Mouse (Mus musculus): Measurements from ENCODE around the gene Rtn3. TPM values are rescaled to one million over a fixed set of nuclear protein-coding genes. Genes with fewer than 3 reads are reported as not detected.

The Rtn3 gene
- polyA plus RNA-seq, 1 experiment from 2014 or later = 122 TPM

DNA sequence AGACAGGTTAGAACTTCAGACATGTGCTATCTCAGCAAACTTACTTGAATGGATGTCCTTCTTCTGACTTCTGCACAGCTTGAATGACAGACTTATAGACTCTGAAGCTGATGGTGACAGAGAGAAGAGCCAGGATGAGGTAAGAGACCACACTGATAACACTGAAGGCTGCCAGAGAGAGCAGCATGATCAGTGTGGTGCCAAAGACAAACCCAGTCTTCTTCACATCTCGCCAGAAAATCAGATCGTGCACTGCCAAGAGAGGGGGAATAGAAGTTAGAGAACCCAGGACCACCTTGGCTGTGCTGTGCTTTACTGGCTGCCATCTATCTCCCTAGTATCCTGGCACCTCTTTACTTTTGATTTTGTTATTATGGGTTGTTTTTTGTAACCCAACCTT, 48.2 kb downstream of the Rtn3 start:
- Histone ChIP-seq H3K4me2 (replicated peaks; ENCODE audit: low read depth, low read length) (no peak overlapping the region), H3K36me3 (ENCODE audit: insufficient read depth, low read length) (peaks cover 8% of the 10 kb centered on the region; the same call in 1 of the 2 replicates), H3K27ac (ENCODE audit: low read length) (no peak overlapping the region), H3K27me3 (replicated peaks; ENCODE audit: insufficient read depth, low read length) (no peaks in the 10 kb centered on the region), H3K4me1 (ENCODE audit: insufficient read depth, low read depth, low read length) (no peaks in the 10 kb centered on the region), H3K9ac (replicated peaks; ENCODE audit: low read depth) (no peak overlapping the region), H3K9me3 (ENCODE audit: low read length) (no peaks in the 10 kb centered on the region), H3K4me3 (ENCODE audit: low read depth, low read length) (no peak overlapping the region)
- WGBS = 78% methylated on average over 2 of the region's 2 CpGs
- no peak for DNase-seq (ENCODE audit: low spot score)
- ATAC-seq = no peak
- TF ChIP-seq CTCF (IDR thresholded peaks at IDR 0.05) (no peak), EP300 (IDR thresholded peaks at IDR 0.05) (no peak)

DNA sequence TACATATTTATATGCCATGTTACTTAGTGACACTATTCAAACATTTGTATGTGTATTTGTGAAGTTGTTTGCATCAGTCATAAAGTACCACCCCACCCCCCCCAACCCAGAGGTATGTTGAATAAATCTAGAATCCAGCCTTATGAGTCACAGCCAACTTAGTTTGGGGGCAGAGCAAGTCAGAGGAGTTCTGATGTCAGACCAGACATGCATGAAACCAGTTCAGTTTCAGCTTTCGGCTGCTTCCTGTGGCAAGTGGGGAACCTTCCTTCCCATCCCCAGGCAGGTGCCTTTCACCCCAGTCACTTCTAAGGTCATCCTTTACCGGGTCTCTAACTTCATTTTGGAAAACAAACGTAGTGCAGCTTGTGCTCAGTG, 57.7 kb downstream of the Rtn3 start:
- TF ChIP-seq CTCF (IDR thresholded peaks at IDR 0.05) (no peak), EP300 (IDR thresholded peaks at IDR 0.05) (no peak)
- Histone ChIP-seq H3K9ac (replicated peaks; ENCODE audit: low read depth) (no peak overlapping the region), H3K4me2 (replicated peaks; ENCODE audit: low read depth, low read length) (no peak overlapping the region), H3K9me3 (ENCODE audit: low read length) (no peaks in the 10 kb centered on the region), H3K27ac (ENCODE audit: low read length) (no peak overlapping the region), H3K4me1 (ENCODE audit: insufficient read depth, low read depth, low read length) (peaks cover 19% of the 10 kb centered on the region), H3K27me3 (replicated peaks; ENCODE audit: insufficient read depth, low read length) (no peaks in the 10 kb centered on the region), H3K4me3 (ENCODE audit: low read depth, low read length) (no peak overlapping the region), H3K36me3 (ENCODE audit: insufficient read depth, low read length) (peaks cover 14% of the 10 kb centered on the region)
- ATAC-seq = no peak
- DNase-seq (ENCODE audit: low spot score) = no peak
- 40% methylated on average over 3 of the region's 3 CpGs for WGBS

- H3K36me3 ChIP-seq (ENCODE audit: insufficient read depth, low read length) = peaks cover 14% of the 10 kb centered on the region
- TF ChIP-seq CTCF (IDR thresholded peaks at IDR 0.05) (no peak), EP300 (IDR thresholded peaks at IDR 0.05) (no peak)
- no peak for DNase-seq (ENCODE audit: low spot score)
- 69% methylated on average over 8 of the region's 8 CpGs for WGBS
- H3K4me3 ChIP-seq (ENCODE audit: low read depth, low read length) = no peak overlapping the region
- no peak overlapping the region for H3K4me2 ChIP-seq (replicated peaks; ENCODE audit: low read depth, low read length)
- no peaks in the 10 kb centered on the region for H3K9me3 ChIP-seq (ENCODE audit: low read length)
- no peaks in the 10 kb centered on the region for H3K27me3 ChIP-seq (replicated peaks; ENCODE audit: insufficient read depth, low read length)
- no peak overlapping the region for H3K27ac ChIP-seq (ENCODE audit: low read length)
- no peak for ATAC-seq
- peaks cover 19% of the 10 kb centered on the region for H3K4me1 ChIP-seq (ENCODE audit: insufficient read depth, low read depth, low read length)
- H3K9ac ChIP-seq (replicated peaks; ENCODE audit: low read depth) = no peak overlapping the region
Measured at GRCm38 (mm10) chr19:7424590-7425397, 58.3 kb downstream of the Rtn3 start.

DNA sequence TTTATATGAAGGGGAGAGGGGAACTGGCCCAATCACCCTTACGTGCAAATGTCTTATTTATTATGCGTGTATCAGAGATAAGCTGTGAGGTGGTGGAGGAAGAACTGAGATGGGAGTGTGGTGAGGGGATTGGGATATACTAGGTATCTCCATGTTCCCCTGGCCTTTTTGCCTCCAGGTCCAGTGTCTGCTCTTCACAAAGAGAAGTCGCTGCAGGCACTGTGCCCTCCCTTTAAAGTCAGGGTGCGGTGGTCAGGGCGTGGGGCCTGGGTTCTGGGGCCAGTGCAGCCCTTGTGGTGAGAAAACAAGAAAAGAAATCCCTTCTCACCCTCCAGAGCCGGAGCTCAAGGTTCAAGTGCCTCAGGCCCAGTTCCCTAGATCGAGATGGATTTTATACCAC, 59.0 kb downstream of the Rtn3 start:
- Histone ChIP-seq H3K9me3 (ENCODE audit: low read length) (no peaks in the 10 kb centered on the region), H3K27me3 (replicated peaks; ENCODE audit: insufficient read depth, low read length) (no peaks in the 10 kb centered on the region), H3K27ac (ENCODE audit: low read length) (no peak overlapping the region), H3K4me3 (ENCODE audit: low read depth, low read length) (no peak overlapping the region), H3K4me1 (ENCODE audit: insufficient read depth, low read depth, low read length) (peaks cover 22% of the 10 kb centered on the region), H3K4me2 (replicated peaks; ENCODE audit: low read depth, low read length) (no peak overlapping the region), H3K9ac (replicated peaks; ENCODE audit: low read depth) (no peak overlapping the region), H3K36me3 (ENCODE audit: insufficient read depth, low read length) (peaks cover 10% of the 10 kb centered on the region)
- WGBS = 77% methylated on average over 7 of the region's 7 CpGs
- TF ChIP-seq EP300 (IDR thresholded peaks at IDR 0.05) (no peak), CTCF (IDR thresholded peaks at IDR 0.05) (no peak)
- no peak for ATAC-seq
- no peak for DNase-seq (ENCODE audit: low spot score)

- no peak overlapping the region for H3K9ac ChIP-seq (replicated peaks; ENCODE audit: low read depth)
- 24% methylated on average over 14 of the region's 16 CpGs for WGBS
Measured at GRCm38 (mm10) chr19:7423656-7424030, 59.4 kb downstream of the Rtn3 start.

DNA sequence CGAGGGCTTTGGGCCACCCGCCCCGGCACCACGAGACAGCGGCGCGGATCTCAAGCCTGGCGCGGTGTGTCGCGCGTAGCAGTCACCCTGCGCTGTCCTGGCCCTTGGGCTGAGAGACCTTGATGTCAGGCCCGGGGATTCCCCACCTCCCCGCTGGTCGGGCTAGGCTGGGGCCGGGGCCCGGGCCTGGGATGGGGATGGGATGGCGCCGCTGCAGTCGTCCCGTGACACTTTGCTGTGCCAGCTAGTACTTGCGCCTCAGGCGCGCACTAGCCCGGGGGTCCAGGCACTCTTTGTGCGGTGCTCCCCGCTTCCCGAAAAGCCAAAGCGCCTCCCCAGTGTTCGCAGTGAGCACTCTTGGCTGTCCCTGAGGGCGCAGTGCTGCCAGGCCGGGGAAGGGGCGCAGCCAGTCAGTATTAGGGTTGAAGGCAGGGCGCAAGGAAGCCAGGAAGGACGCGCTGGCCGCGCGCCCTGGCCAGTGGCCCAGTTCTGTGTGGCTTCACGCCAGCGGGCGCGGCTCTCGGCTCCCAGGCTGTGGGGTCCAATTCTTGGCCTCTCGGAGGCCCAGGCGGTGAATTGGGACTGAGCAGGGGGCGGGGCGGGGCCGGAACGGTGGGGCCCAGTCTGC, 59.9 kb downstream of the Rtn3 start:
- Histone ChIP-seq H3K4me3 (ENCODE audit: low read depth, low read length) (peak overlapping the region; percentile 21), H3K9me3 (ENCODE audit: low read length) (no peaks in the 10 kb centered on the region), H3K27ac (ENCODE audit: low read length) (peak overlapping the region; percentile 32), H3K4me2 (replicated peaks; ENCODE audit: low read depth, low read length) (peak overlapping the region; percentile 65), H3K4me1 (ENCODE audit: insufficient read depth, low read depth, low read length) (peaks cover 30% of the 10 kb centered on the region), H3K36me3 (ENCODE audit: insufficient read depth, low read length) (peaks cover 5% of the 10 kb centered on the region), H3K9ac (replicated peaks; ENCODE audit: low read depth) (no peak overlapping the region), H3K27me3 (replicated peaks; ENCODE audit: insufficient read depth, low read length) (no peaks in the 10 kb centered on the region)
- DNase-seq (ENCODE audit: low spot score) (peak; percentile 84), ATAC-seq (peak; percentile 83)
- TF ChIP-seq CTCF (IDR thresholded peaks at IDR 0.05) = peak; percentile 32
- no peak for TF ChIP-seq EP300 (IDR thresholded peaks at IDR 0.05)
- WGBS = 22% methylated on average over 50 of the region's 51 CpGs

More at GRCm38 (mm10) chr19:7423656-7424030, 59.4 kb downstream of the Rtn3 start:
- TF ChIP-seq EP300 (IDR thresholded peaks at IDR 0.05) (no peak), CTCF (IDR thresholded peaks at IDR 0.05) (no peak)
- peak overlapping the region; percentile 65 for H3K4me2 ChIP-seq (replicated peaks; ENCODE audit: low read depth, low read length)
- H3K27ac ChIP-seq (ENCODE audit: low read length) = peak overlapping the region; percentile 32; the same call in 1 of the 2 replicates
- DNase-seq (ENCODE audit: low spot score) (no peak), ATAC-seq (no peak)
- H3K4me1 ChIP-seq (ENCODE audit: insufficient read depth, low read depth, low read length) = peaks cover 27% of the 10 kb centered on the region
- no peaks in the 10 kb centered on the region for H3K27me3 ChIP-seq (replicated peaks; ENCODE audit: insufficient read depth, low read length)
- peak overlapping the region; percentile 21 for H3K4me3 ChIP-seq (ENCODE audit: low read depth, low read length)
- no peaks in the 10 kb centered on the region for H3K9me3 ChIP-seq (ENCODE audit: low read length)
- H3K36me3 ChIP-seq (ENCODE audit: insufficient read depth, low read length) = peaks cover 10% of the 10 kb centered on the region

All from lung, postnatal 0 days (tissue).